Mouse (Mus musculus): ENCODE data around the gene Akap17b.
A peak's percentile ranks its signal among the peaks of the same experiment; 100 is the strongest.
"Not testable (repeated sequence)": the region's sequence is repeated elsewhere in the genome, so short reads cannot be mapped to it uniquely, and the experiment has no call there.

Gene Akap17b

GRCm38 (mm10) chrX:36644657-36645551 is at the start of gene Akap17b:
Akap17b (minus strand) TSS chrX:36645395.
- DNase-seq: peak; percentile 86 to 91

- no peak for DNase-seq
Observed at GRCm38 (mm10) chrX:36691365-36691764, 46.2 kb upstream of the Akap17b start.

- DNase-seq: no peak
Observed at GRCm38 (mm10) chrX:36689655-36690054, 44.5 kb upstream of the Akap17b start.

GRCm38 (mm10) chrX:36676836-36677235 is 31.6 kb upstream of the Akap17b start:
- no peak for DNase-seq

- no peak for DNase-seq
Observed at GRCm38 (mm10) chrX:36672708-36673107, 27.5 kb upstream of the Akap17b start.

GRCm38 (mm10) chrX:36640046-36640445 is 5.1 kb downstream of the Akap17b start:
- peak; percentile 40 to 41 for DNase-seq

GRCm38 (mm10) chrX:36630771-36631170 is 14.4 kb downstream of the Akap17b start:
- no peak for DNase-seq

GRCm38 (mm10) chrX:36628102-36628501 is 17.1 kb downstream of the Akap17b start:
- no peak for DNase-seq

- no peak for DNase-seq
Observed at GRCm38 (mm10) chrX:36609117-36609516, 36.1 kb downstream of the Akap17b start.

GRCm38 (mm10) chrX:36604040-36604439 is 41.2 kb downstream of the Akap17b start:
- DNase-seq: no peak

GRCm38 (mm10) chrX:36602926-36603325 is 42.3 kb downstream of the Akap17b start:
- no peak for DNase-seq

GRCm38 (mm10) chrX:36600066-36600465 is 45.1 kb downstream of the Akap17b start:
- DNase-seq: no peak

GRCm38 (mm10) chrX:36599656-36600055 is 45.5 kb downstream of the Akap17b start:
- no peak for DNase-seq

GRCm38 (mm10) chrX:36598861-36599344 is 46.3 kb downstream of the Akap17b start:
- DNase-seq: peak; percentile 21 to 22

- no peak for DNase-seq
Observed at GRCm38 (mm10) chrX:36598390-36598810, 46.8 kb downstream of the Akap17b start.

- DNase-seq: peak; percentile 80 to 86
Observed at GRCm38 (mm10) chrX:36597707-36598389, 47.3 kb downstream of the Akap17b start, which contains the start of gene Pgrmc1. Pgrmc1 (plus strand) TSS chrX:36598206.

- not testable (repeated sequence) for DNase-seq
Observed at GRCm38 (mm10) chrX:36596483-36597120, 48.6 kb downstream of the Akap17b start.

GRCm38 (mm10) chrX:36595247-36595646 is 49.9 kb downstream of the Akap17b start:
- no peak for DNase-seq

- DNase-seq: no peak
Observed at GRCm38 (mm10) chrX:36591539-36591938, 53.7 kb downstream of the Akap17b start.

- no peak for DNase-seq
Observed at GRCm38 (mm10) chrX:36591120-36591519, 54.1 kb downstream of the Akap17b start.

GRCm38 (mm10) chrX:36590266-36590665 is 54.9 kb downstream of the Akap17b start:
- no peak for DNase-seq

GRCm38 (mm10) chrX:36587304-36588209 is 57.6 kb downstream of the Akap17b start:
- no peak for DNase-seq
